Mouse (Mus musculus): ENCODE measurements at regions not wholly inside any gene's neighbourhood (a gene's known extent, or its start where the extent isn't known, plus 50 kb on each side); places are given as distances from the start of the nearest gene placed in this dataset.

- TF ChIP-seq POLR2A (IDR thresholded peaks at IDR 0.05; ENCODE audit: borderline replicate concordance, extremely low read depth, low read depth, low read length): no peak
- no peak for TF ChIP-seq CTCF (IDR thresholded peaks at IDR 0.05; ENCODE audit: insufficient read depth, low read length)
Observed at GRCm38 (mm10) chr3:144352559-144352958, 147.5 kb upstream of the Lmo4 start.
